Comparison of ENCODE assay signal across 9 mouse cellular contexts in the genomic region with DNA sequence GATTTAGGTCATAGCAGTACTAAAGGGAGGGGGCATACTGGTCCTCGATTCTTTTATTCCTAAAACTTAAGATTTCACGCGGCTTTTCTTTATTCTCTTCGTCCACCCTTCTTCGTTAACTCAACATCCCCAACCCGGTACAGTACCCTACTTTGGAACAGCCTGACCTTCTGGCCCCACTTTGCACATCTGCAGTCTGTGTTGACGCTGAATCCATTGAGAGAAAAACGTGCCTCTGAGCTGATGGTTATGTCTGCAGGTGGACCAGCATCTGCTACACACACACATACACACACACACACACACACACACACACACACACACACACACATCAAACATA. TPM values are rescaled to one million over a fixed set of nuclear protein-coding genes. Genes with fewer than 3 reads are reported as not detected.
DNase-seq lines count a peak whose midpoint lies in the region; ATAC-seq and TF ChIP-seq lines count a peak whose summit lies in the region.
"Had no signal": no experiment of that assay in that cellular context is flagged by ENCODE, and none has a peak within 500 bp of the region (broad histone marks: within the 10 kb centered on the region; RNA-seq: fewer than 3 reads in every experiment).

No protein-coding gene starts in this region.

- peak overlapping the region; percentile 93 for H3K9ac ChIP-seq in heart, embryonic 16.5 days (ENCODE audit: low read length)
- no peak overlapping the region; the same call in 1 of the 2 replicates for H3K9ac ChIP-seq in lung, postnatal 0 days (replicated peaks; ENCODE audit: low read depth)

- TF ChIP-seq EP300 in lung, postnatal 0 days (IDR thresholded peaks at IDR 0.05) = no peak

- no peaks in the 10 kb centered on the region for H3K9me3 ChIP-seq in heart, embryonic 16.5 days (replicated peaks; ENCODE audit: control insufficient read depth, low read length)
- no peaks in the 10 kb centered on the region for H3K9me3 ChIP-seq in hindbrain, embryonic 10.5 days
- no peaks in the 10 kb centered on the region for H3K9me3 ChIP-seq in lung, postnatal 0 days (ENCODE audit: low read length)

- peak overlapping the region; percentile 92 for H3K4me3 ChIP-seq in heart, embryonic 16.5 days (ENCODE audit: low read length)
- H3K4me3 ChIP-seq in bone marrow, adult 2 months (replicated peaks; ENCODE audit: control insufficient read depth, low read depth, low read length) = peak overlapping the region; percentile 4
- peak overlapping the region; percentile 84 for H3K4me3 ChIP-seq in hindbrain, embryonic 10.5 days
- H3K4me3 ChIP-seq in lung, postnatal 0 days (ENCODE audit: low read depth, low read length) = peak overlapping the region; percentile 70

- no peak for DNase-seq in heart, postnatal 4 days
- DNase-seq in hindbrain, embryonic 10.5 days (ENCODE audit: low spot score) = no peak
- DNase-seq in lung, postnatal 0 days (ENCODE audit: low spot score) = no peak
- no peak for DNase-seq in MN1 (ENCODE audit: low spot score)
- no peak for DNase-seq in layer of hippocampus, postnatal 25 days (ENCODE audit: extremely low spot score in 1 of 2, low spot score in 1 of 2)
- no peak for DNase-seq in layer of hippocampus, adult 9-11 months

- no peak for TF ChIP-seq POLR2A in bone marrow, adult 2 months (IDR thresholded peaks at IDR 0.05; ENCODE audit: borderline replicate concordance, control insufficient read depth, low read depth, low read length)

- H3K4me2 ChIP-seq in heart, embryonic 16.5 days (ENCODE audit: low read depth, low read length) = peak overlapping the region; percentile 89
- peak overlapping the region; percentile 97 for H3K4me2 ChIP-seq in lung, postnatal 0 days (replicated peaks; ENCODE audit: low read depth, low read length)

- no peaks in the 10 kb centered on the region for H3K27me3 ChIP-seq in heart, embryonic 16.5 days (ENCODE audit: control insufficient read depth, insufficient read depth, low read length)
- H3K27me3 ChIP-seq in hindbrain, embryonic 10.5 days (ENCODE audit: insufficient read depth, poor library complexity, severe bottlenecking) = no peaks in the 10 kb centered on the region; the same call in 1 of the 2 replicates
- H3K27me3 ChIP-seq in lung, postnatal 0 days (replicated peaks; ENCODE audit: insufficient read depth, low read length) = 0 out of 2 replicates have a peak, but pooled peaks cover 4% of the 10 kb centered on the region

- no peaks in the 10 kb centered on the region for H3K4me1 ChIP-seq in heart, embryonic 16.5 days (ENCODE audit: control insufficient read depth, insufficient read depth, low read length)
- no peaks in the 10 kb centered on the region; the same call in 1 of the 2 replicates for H3K4me1 ChIP-seq in bone marrow, adult 2 months (ENCODE audit: control insufficient read depth, insufficient read depth, low read length)
- peaks cover 10% of the 10 kb centered on the region; the same call in 1 of the 2 replicates for H3K4me1 ChIP-seq in hindbrain, embryonic 10.5 days (replicated peaks)
- H3K4me1 ChIP-seq in lung, postnatal 0 days (ENCODE audit: insufficient read depth, low read depth, low read length) = no peaks in the 10 kb centered on the region

- no peak for ATAC-seq in heart, embryonic 16.5 days (replicated peaks; ENCODE audit: extremely low read depth, insufficient read depth, low FRiP score)
- ATAC-seq in lung, postnatal 0 days = no peak

- 1% methylated on average over 8 of the region's 8 CpGs for WGBS in heart, embryonic 16.5 days
- 0% methylated on average over 8 of the region's 8 CpGs for WGBS in bone marrow, adult 2 months
- 2% methylated on average over 8 of the region's 8 CpGs for WGBS in hindbrain, embryonic 10.5 days
- 1% methylated on average over 8 of the region's 8 CpGs for WGBS in lung, postnatal 0 days

- no peaks in the 10 kb centered on the region for H3K36me3 ChIP-seq in heart, embryonic 16.5 days (ENCODE audit: control insufficient read depth, insufficient read depth)
- H3K36me3 ChIP-seq in hindbrain, embryonic 10.5 days = no peaks in the 10 kb centered on the region
- H3K36me3 ChIP-seq in lung, postnatal 0 days (ENCODE audit: insufficient read depth, low read length) = no peaks in the 10 kb centered on the region

- peak overlapping the region; percentile 96 for H3K27ac ChIP-seq in heart, embryonic 16.5 days (ENCODE audit: low read length)
- H3K27ac ChIP-seq in bone marrow, adult 2 months (ENCODE audit: control insufficient read depth, insufficient read depth, low read depth, low read length, poor library complexity) = no peak overlapping the region
- peak overlapping the region; percentile 97 for H3K27ac ChIP-seq in hindbrain, embryonic 10.5 days
- no peak overlapping the region for H3K27ac ChIP-seq in lung, postnatal 0 days (ENCODE audit: low read length)

- no peak for TF ChIP-seq CTCF in bone marrow, adult 2 months (IDR thresholded peaks at IDR 0.05; ENCODE audit: control insufficient read depth, insufficient read depth, low read length)
- no peak for TF ChIP-seq CTCF in lung, postnatal 0 days (IDR thresholded peaks at IDR 0.05)

RNA-seq across cellular contexts. Expression of a gene that starts 1.5 kb away (rescaled TPM):
- polyA plus RNA-seq in heart, embryonic 16.5 days (2015; fragmentation: Nextera tagmentation; extraction: Ambion mirVana) = 25.5 and 26.9 TPM in 2 replicates
- 10 to 100 TPM; 14.1 to 15.7 TPM for total RNA-seq in heart, postnatal 4 days (2021)
- polyA plus RNA-seq in bone marrow, adult 2 months (2011; ENCODE audit: insufficient read depth, insufficient read length, low replicate concordance, missing spikeins) = 0.45 TPM in 1 of 2 replicates, not detected in the other
- 49.7 and 60.1 TPM in 2 replicates for polyA plus RNA-seq in hindbrain, embryonic 10.5 days (2016; fragmentation: Nextera tagmentation; extraction: Ambion mirVana)
- polyA plus RNA-seq in lung, postnatal 0 days (2015; fragmentation: Nextera tagmentation; extraction: Ambion mirVana) = 5.4 and 7.6 TPM in 2 replicates
- total RNA-seq in layer of hippocampus, postnatal 25 days (2021) = 100 to 1,000 TPM; 186 to 223 TPM
- total RNA-seq: MEL had no signal

Comparison
In these comparisons a context has a peak if more than half of its experiments do, and no peak if none do; other contexts are left out.
1. H3K27ac ChIP-seq: peak in heart, embryonic 16.5 days (single experiment) and hindbrain, embryonic 10.5 days (single experiment); none in bone marrow, adult 2 months (single experiment) and lung, postnatal 0 days (single experiment).
2. H3K4me3 ChIP-seq: peak in every context shown above with its lines; median percentile 92 in heart, embryonic 16.5 days; 84 in hindbrain, embryonic 10.5 days; 70 in lung, postnatal 0 days; 4 in bone marrow, adult 2 months.